In the genomic region with DNA sequence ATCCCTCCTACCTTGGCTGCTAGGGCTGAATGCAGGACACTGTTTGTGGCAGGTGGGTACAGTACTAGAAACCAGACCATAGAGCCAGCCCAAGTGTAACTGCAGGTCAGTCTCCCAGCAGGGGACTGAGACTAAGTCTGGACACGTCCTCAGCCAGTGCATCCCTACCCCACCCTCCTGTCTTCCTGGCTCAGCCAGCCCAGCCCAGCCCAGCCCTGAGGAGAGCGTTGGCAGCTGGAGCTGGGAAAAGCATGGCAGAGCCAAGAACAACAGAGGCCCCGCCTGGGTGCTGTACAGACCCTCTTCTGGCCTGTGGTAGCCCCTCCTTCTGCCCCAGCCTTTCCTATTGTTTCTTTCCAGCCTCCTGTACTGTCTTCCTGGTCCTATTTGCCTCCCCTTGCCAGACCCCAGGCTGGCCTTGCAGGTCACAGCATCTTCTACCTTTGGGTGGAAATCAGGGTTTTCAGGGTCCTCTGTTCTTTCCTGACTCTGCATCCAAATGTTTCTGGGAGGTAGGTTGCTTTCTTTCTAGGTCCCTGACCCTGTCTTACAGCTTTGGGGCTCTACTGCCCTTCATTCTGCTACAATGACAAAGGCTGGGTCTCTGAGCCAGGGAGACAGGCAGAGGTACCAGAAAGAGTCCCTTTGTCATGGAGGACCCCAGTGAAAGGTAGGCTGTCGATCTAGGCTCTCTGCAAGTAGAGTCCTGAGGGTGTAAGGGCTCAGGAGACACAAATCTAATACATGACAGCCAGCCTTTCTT, we compare ENCODE assay signal across 7 mouse cellular contexts. TPM values are rescaled to one million over a fixed set of nuclear protein-coding genes. Genes with fewer than 3 reads are reported as not detected.
DNase-seq lines count a peak whose midpoint lies in the region; ATAC-seq lines count a peak whose summit lies in the region.

No protein-coding gene starts in this region.

- peak overlapping the region; percentile 70; the same call in 1 of the 2 replicates for H3K4me2 ChIP-seq in limb, embryonic 11.5 days (ENCODE audit: low read depth, severe bottlenecking)

- peaks cover 16% of the 10 kb centered on the region for H3K36me3 ChIP-seq in limb, embryonic 11.5 days (ENCODE audit: control insufficient read depth, insufficient read depth, low read length)

- H3K27me3 ChIP-seq in limb, embryonic 11.5 days (ENCODE audit: control insufficient read depth, insufficient read depth, low read length) = no peaks in the 10 kb centered on the region

- H3K4me3 ChIP-seq in limb, embryonic 11.5 days (ENCODE audit: low read depth, low read length) = no peak overlapping the region

- no peak for ATAC-seq in limb, embryonic 11.5 days (ENCODE audit: insufficient number of reproducible peaks, low FRiP score, low TSS enrichment, low read depth)

- 17% methylated on average over 4 of the region's 4 CpGs for WGBS in limb, embryonic 11.5 days

- intact Hi-C loops in gastrocnemius, postnatal 14 days (cut with DNase I; ENCODE audit: low total_unique reads) = loop anchor here (10.0 kb wide), 1 partner anchor 110 kb away; a partner anchor contains a TSS

- peak overlapping the region; percentile 98 for H3K27ac ChIP-seq in limb, embryonic 11.5 days (replicated peaks; ENCODE audit: low read depth, low read length)

- H3K4me1 ChIP-seq in limb, embryonic 11.5 days (ENCODE audit: control insufficient read depth, insufficient read depth, low read length) = peaks cover 41% of the 10 kb centered on the region

- no peaks in the 10 kb centered on the region for H3K9me3 ChIP-seq in limb, embryonic 11.5 days (ENCODE audit: control insufficient read depth, low read length)

- peak; percentile 72 for DNase-seq in 3T3-L1 (ENCODE audit: low read depth, low spot score)
- peak; percentile 67 for DNase-seq in MN1 (ENCODE audit: low spot score)
- DNase-seq in gastrocnemius, postnatal 14 days = peak; percentile 50
- peak; percentile 35 for DNase-seq in limb, embryonic 11.5 days (ENCODE audit: low spot score)
- no peak for DNase-seq in right cerebral cortex, adult 2 months (ENCODE audit: low spot score in 2 of 2)
- DNase-seq in ovary, adult 18-20 months (ENCODE audit: low spot score) = no peak
- DNase-seq in kidney, adult 18-20 months = no peak

- 0 out of 2 replicates have a peak overlapping the region, but pooled peaks have one; percentile 41 for H3K9ac ChIP-seq in limb, embryonic 11.5 days (ENCODE audit: low read length)

RNA-seq across cellular contexts. Expression of a gene that starts 3.4 kb away (rescaled TPM):
- under 1 TPM; 0.31 to 0.33 TPM for total RNA-seq in gastrocnemius, postnatal 14 days (2021)
- 796 and 836 TPM in 2 replicates for polyA plus RNA-seq in limb, embryonic 11.5 days (2014; fragmentation: Nextera tagmentation; extraction: Ambion mirVana)

RNA-seq across cellular contexts. Expression of a gene that starts 14.5 kb away (rescaled TPM):
- 1 to 10 TPM; 3.6 to 3.9 TPM for total RNA-seq in gastrocnemius, postnatal 14 days (2021)
- 17.2 and 19.5 TPM in 2 replicates for polyA plus RNA-seq in limb, embryonic 11.5 days (2014; fragmentation: Nextera tagmentation; extraction: Ambion mirVana)

RNA-seq across cellular contexts. Expression of a gene that starts 14.9 kb away (rescaled TPM):
- total RNA-seq in gastrocnemius, postnatal 14 days (2021) = 1 to 10 TPM; 9.0 to 9.6 TPM
- 51.7 and 67.0 TPM in 2 replicates for polyA plus RNA-seq in limb, embryonic 11.5 days (2014; fragmentation: Nextera tagmentation; extraction: Ambion mirVana)

RNA-seq across cellular contexts. Expression of a gene that starts 25.7 kb away (rescaled TPM):
- total RNA-seq in gastrocnemius, postnatal 14 days (2021) = 10 to 100 TPM; 42.1 to 46.5 TPM
- 76.2 and 76.8 TPM in 2 replicates for polyA plus RNA-seq in limb, embryonic 11.5 days (2014; fragmentation: Nextera tagmentation; extraction: Ambion mirVana)

RNA-seq across cellular contexts. Expression of a gene that starts 25.9 kb away (rescaled TPM):
- total RNA-seq in gastrocnemius, postnatal 14 days (2021) = 10 to 100 TPM; 37.2 to 51.2 TPM
- 7.9 and 8.8 TPM in 2 replicates for polyA plus RNA-seq in limb, embryonic 11.5 days (2014; fragmentation: Nextera tagmentation; extraction: Ambion mirVana)

Comparison
In these comparisons a context has a peak if more than half of its experiments do, and no peak if none do; other contexts are left out.
1. DNase-seq: peak in 3T3-L1 (single experiment), MN1 (single experiment), gastrocnemius, postnatal 14 days (single experiment) and limb, embryonic 11.5 days (single experiment); none in right cerebral cortex, adult 2 months (0 of 2), ovary, adult 18-20 months (single experiment) and kidney, adult 18-20 months (single experiment).